Mouse (Mus musculus) heart, embryonic 11.5 days (tissue): ENCODE measurements at regions not wholly inside any gene's neighbourhood (a gene's known extent, or its start where the extent isn't known, plus 50 kb on each side); places are given as distances from the start of the nearest gene placed in this dataset.

Experiments
- ATAC-seq: fragments of 200-750 bp; cut with Nextera tagmentation; replicated peaks from 2 replicates; pipeline ENCODE4 v1.8.0; 2017; ENCODE audit warnings: moderate library complexity; ENCODE audit not compliant: insufficient number of reproducible peaks, low FRiP score, low TSS enrichment
- H3K27ac ChIP-seq: fragments of 300-500 bp; sonication (generic); 2 replicates; pipeline ENCODE4 v1.5.1; 2014; ENCODE audit warnings: mild to moderate bottlenecking, low read depth, low read length
- H3K27me3 ChIP-seq: fragments of 300-500 bp; sonication (generic); 2 replicates; pipeline ENCODE4 v1.6.1; 2014; ENCODE audit warnings: mild to moderate bottlenecking, low read length, mixed read lengths; ENCODE audit not compliant: control insufficient read depth, insufficient read depth
- H3K36me3 ChIP-seq: fragments of 300-500 bp; sonication (generic); 2 replicates; pipeline ENCODE4 v1.6.1; 2014; ENCODE audit warnings: mild to moderate bottlenecking, low read length, moderate library complexity, mixed read lengths; ENCODE audit not compliant: control insufficient read depth, insufficient read depth
- H3K4me1 ChIP-seq: fragments of 300-500 bp; sonication (generic); 2 replicates; pipeline ENCODE4 v1.6.1; 2014; ENCODE audit warnings: low read length; ENCODE audit not compliant: control insufficient read depth, insufficient read depth
- H3K4me2 ChIP-seq: fragments of 300-500 bp; sonication (generic); 2 replicates; pipeline ENCODE4 v1.6.1; 2014; ENCODE audit warnings: mild to moderate bottlenecking, moderate library complexity
- H3K4me3 ChIP-seq: fragments of 300-500 bp; sonication (generic); 2 replicates; pipeline ENCODE4 v1.5.1; 2014; ENCODE audit warnings: low read depth, low read length
- H3K9ac ChIP-seq: fragments of 300-500 bp; sonication (generic); 2 replicates; pipeline ENCODE4 v1.6.1; 2014; ENCODE audit warnings: mild to moderate bottlenecking, low read depth, low read length, moderate library complexity
- H3K9me3 ChIP-seq: fragments of 300-500 bp; sonication (generic); replicated peaks from 2 replicates; pipeline ENCODE4 v1.6.1; 2016; ENCODE audit warnings: low read length; ENCODE audit not compliant: control insufficient read depth
- WGBS: fragments of 180-500 bp; shearing (Covaris S2); extraction: QIAGEN DNeasy Blood & Tissue Kit; methylation state at CpG from one replicate; pipeline ENCODE4 v1.1.7; 2014; ENCODE audit not compliant: insufficient replicate concordance; 5-methylcytosine and 5-hydroxymethylcytosine counted together

- Histone ChIP-seq H3K9me3 (no peaks in the 10 kb centered on the region), H3K27me3 (no peaks in the 10 kb centered on the region), H3K36me3 (no peaks in the 10 kb centered on the region), H3K4me2 (no peak overlapping the region), H3K27ac (no peak overlapping the region), H3K4me3 (no peak overlapping the region), H3K4me1 (no peaks in the 10 kb centered on the region), H3K9ac (no peak overlapping the region)
- 92% methylated on average over 2 of the region's 2 CpGs for WGBS
- ATAC-seq = no peak
Observed at GRCm38 (mm10) chr1:154096911-154097310, 104.1 kb upstream of the Zfp648 start.

GRCm38 (mm10) chr1:154097656-154098055 is 103.3 kb upstream of the Zfp648 start:
- no peak for ATAC-seq
- H3K36me3 ChIP-seq = no peaks in the 10 kb centered on the region
- H3K4me3 ChIP-seq = no peak overlapping the region
- no peak overlapping the region for H3K27ac ChIP-seq
- H3K4me2 ChIP-seq = no peak overlapping the region
- H3K9ac ChIP-seq = no peak overlapping the region
- no peaks in the 10 kb centered on the region for H3K9me3 ChIP-seq
- H3K27me3 ChIP-seq = no peaks in the 10 kb centered on the region
- no peaks in the 10 kb centered on the region for H3K4me1 ChIP-seq
- WGBS = 44% methylated on average over 6 of the region's 6 CpGs

DNA sequence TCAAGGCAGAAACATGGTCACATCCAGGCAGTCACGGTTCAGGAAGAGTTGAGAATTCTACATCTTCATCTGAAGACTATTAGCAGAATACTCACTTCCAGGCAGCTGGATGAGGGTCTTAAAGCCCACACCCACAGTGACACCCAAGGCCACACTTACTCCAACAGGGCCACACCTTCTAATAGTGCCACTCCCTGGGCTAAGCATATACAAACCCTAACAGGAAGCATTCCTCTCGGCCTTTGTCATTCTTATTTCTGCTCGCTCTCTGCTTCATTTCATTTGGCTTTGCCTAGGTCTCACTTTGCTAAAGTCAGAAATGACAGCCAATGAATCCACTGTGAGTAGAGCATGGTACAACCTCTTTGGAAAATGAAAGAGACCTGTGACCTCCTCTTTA is 100.4 kb upstream of the Zfp648 start:
- no peak overlapping the region for H3K9ac ChIP-seq
- WGBS = 77% methylated on average over 3 of the region's 3 CpGs

GRCm38 (mm10) chr1:154101433-154101832 is 99.6 kb upstream of the Zfp648 start:
- no peak overlapping the region for H3K4me3 ChIP-seq
- H3K4me2 ChIP-seq = no peak overlapping the region
- no peak overlapping the region for H3K27ac ChIP-seq
- WGBS = 90% methylated on average over 1 of the region's 1 CpGs
- H3K9me3 ChIP-seq = no peaks in the 10 kb centered on the region
- no peaks in the 10 kb centered on the region for H3K36me3 ChIP-seq
- H3K4me1 ChIP-seq = 0 out of 2 replicates have a peak, but pooled peaks cover 2% of the 10 kb centered on the region
- no peak for ATAC-seq
- no peak overlapping the region for H3K9ac ChIP-seq
- H3K27me3 ChIP-seq = no peaks in the 10 kb centered on the region

More for the DNA sequence above, 100.4 kb upstream of the Zfp648 start:
- Histone ChIP-seq H3K4me3 (no peak overlapping the region), H3K4me2 (no peak overlapping the region), H3K36me3 (no peaks in the 10 kb centered on the region), H3K4me1 (0 out of 2 replicates have a peak, but pooled peaks cover 2% of the 10 kb centered on the region), H3K9me3 (no peaks in the 10 kb centered on the region), H3K27me3 (no peaks in the 10 kb centered on the region), H3K27ac (no peak overlapping the region)
- ATAC-seq = no peak

GRCm38 (mm10) chr1:154102191-154102590 is 98.8 kb upstream of the Zfp648 start:
- no peaks in the 10 kb centered on the region for H3K36me3 ChIP-seq
- no peaks in the 10 kb centered on the region for H3K9me3 ChIP-seq
- H3K4me3 ChIP-seq = no peak overlapping the region
- no peak overlapping the region for H3K27ac ChIP-seq
- H3K9ac ChIP-seq = no peak overlapping the region
- no peaks in the 10 kb centered on the region for H3K27me3 ChIP-seq
- 0 out of 2 replicates have a peak, but pooled peaks cover 2% of the 10 kb centered on the region for H3K4me1 ChIP-seq
- H3K4me2 ChIP-seq = no peak overlapping the region
- 71% methylated on average over 3 of the region's 3 CpGs for WGBS
- no peak for ATAC-seq

GRCm38 (mm10) chr1:154102871-154103596 is 98.0 kb upstream of the Zfp648 start:
- 62% methylated on average over 15 of the region's 15 CpGs for WGBS
- Histone ChIP-seq H3K4me3 (no peak overlapping the region), H3K4me1 (0 out of 2 replicates have a peak, but pooled peaks cover 2% of the 10 kb centered on the region), H3K9me3 (no peaks in the 10 kb centered on the region), H3K9ac (no peak overlapping the region), H3K4me2 (no peak overlapping the region), H3K27me3 (no peaks in the 10 kb centered on the region), H3K27ac (no peak overlapping the region), H3K36me3 (no peaks in the 10 kb centered on the region)
- ATAC-seq = no peak

GRCm38 (mm10) chr1:154103597-154103923 is 97.4 kb upstream of the Zfp648 start:
- no peaks in the 10 kb centered on the region for H3K9me3 ChIP-seq
- H3K36me3 ChIP-seq = no peaks in the 10 kb centered on the region
- H3K4me3 ChIP-seq = no peak overlapping the region
- no peak overlapping the region for H3K4me2 ChIP-seq
- 0 out of 2 replicates have a peak, but pooled peaks cover 2% of the 10 kb centered on the region for H3K4me1 ChIP-seq
- no peak for ATAC-seq
- no peak overlapping the region for H3K27ac ChIP-seq
- H3K27me3 ChIP-seq = no peaks in the 10 kb centered on the region
- no peak overlapping the region for H3K9ac ChIP-seq
- 81% methylated on average over 5 of the region's 5 CpGs for WGBS

DNA sequence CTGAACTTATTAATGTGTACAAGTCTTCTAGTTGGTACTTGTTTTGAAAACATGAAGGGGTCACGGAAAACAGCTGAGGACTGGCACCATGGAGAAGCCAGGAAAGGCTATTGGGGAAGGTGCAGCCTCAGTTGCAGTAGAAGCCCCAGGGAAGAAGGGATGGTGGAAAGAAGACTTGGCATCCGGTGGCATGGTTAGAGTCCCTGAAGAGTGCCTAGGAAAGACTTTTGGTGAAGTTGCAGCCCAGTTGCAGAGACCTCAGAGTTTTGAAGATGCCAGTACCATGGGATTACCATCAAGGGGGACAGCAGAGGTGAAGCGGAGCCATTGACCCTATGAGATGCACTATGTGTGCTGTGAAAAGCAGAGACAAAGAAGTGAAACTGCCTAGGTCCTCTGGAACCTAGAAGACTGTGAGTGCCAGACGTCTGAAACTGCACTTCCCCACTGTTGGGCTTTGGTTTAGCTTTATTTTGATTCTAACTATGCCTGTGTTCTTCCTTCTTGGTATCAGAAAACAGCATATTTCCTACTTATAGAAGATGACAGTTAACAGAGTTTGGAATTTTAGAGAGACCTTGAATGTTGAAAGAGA is 96.9 kb upstream of the Zfp648 start:
- 0 out of 2 replicates have a peak, but pooled peaks cover 2% of the 10 kb centered on the region for H3K4me1 ChIP-seq
- no peak overlapping the region for H3K4me2 ChIP-seq
- ATAC-seq = no peak
- no peak overlapping the region for H3K4me3 ChIP-seq
- H3K27me3 ChIP-seq = no peaks in the 10 kb centered on the region
- H3K9ac ChIP-seq = no peak overlapping the region
- no peaks in the 10 kb centered on the region for H3K9me3 ChIP-seq
- H3K36me3 ChIP-seq = no peaks in the 10 kb centered on the region
- WGBS = 73% methylated on average over 4 of the region's 4 CpGs
- no peak overlapping the region for H3K27ac ChIP-seq

- Histone ChIP-seq H3K27me3 (no peaks in the 10 kb centered on the region), H3K4me3 (no peak overlapping the region), H3K4me2 (no peak overlapping the region), H3K27ac (no peak overlapping the region), H3K4me1 (0 out of 2 replicates have a peak, but pooled peaks cover 2% of the 10 kb centered on the region), H3K36me3 (no peaks in the 10 kb centered on the region), H3K9me3 (no peaks in the 10 kb centered on the region), H3K9ac (no peak overlapping the region)
- WGBS = 62% methylated on average over 1 of the region's 1 CpGs
- ATAC-seq = no peak
Observed at GRCm38 (mm10) chr1:154104779-154105178, 96.2 kb upstream of the Zfp648 start.
